Mouse (Mus musculus): ENCODE data around the gene Dusp22.

DNA sequence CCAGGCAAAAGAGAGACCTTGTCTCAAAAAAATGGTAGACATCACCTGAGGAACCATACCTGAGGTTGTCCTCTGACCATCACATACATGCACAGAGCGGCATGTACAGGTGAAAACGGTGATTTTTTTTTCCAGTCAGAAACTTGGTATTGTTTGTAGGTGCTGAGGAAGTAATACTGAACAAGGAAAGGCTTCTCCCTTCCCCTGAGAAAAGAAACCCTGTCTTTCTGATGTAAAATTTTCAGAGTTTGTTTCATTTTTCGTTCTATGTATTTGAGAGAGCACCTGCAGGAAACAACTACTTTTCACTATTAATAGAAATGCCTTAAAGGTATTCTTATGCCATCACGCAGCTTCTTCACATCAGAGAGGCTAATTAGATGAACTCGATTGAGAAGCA, 19.0 kb downstream of the Dusp22 start:
- TF ChIP-seq POLR2A (IDR thresholded peaks at IDR 0.05; ENCODE audit: control insufficient read depth, low read depth, low read length): no peak
- no peak for TF ChIP-seq CTCF (IDR thresholded peaks at IDR 0.05; ENCODE audit: control insufficient read depth, insufficient read depth, insufficient replicate concordance, low read depth, low read length)

All from testis, adult 2 months (tissue).